Mouse (Mus musculus) c-Kit-positive CD71-positive TER-119-positive erythroid progenitor cells, embryonic 14.5 days (primary cell): ENCODE data around the gene Zranb1.

ENCODE experiments used
- DNase-seq: peaks from one replicate; pipeline ENCODE4 v3.0.0-alpha.2; 2013; ENCODE audit warnings: low spot score

Zranb1 gene

DNA sequence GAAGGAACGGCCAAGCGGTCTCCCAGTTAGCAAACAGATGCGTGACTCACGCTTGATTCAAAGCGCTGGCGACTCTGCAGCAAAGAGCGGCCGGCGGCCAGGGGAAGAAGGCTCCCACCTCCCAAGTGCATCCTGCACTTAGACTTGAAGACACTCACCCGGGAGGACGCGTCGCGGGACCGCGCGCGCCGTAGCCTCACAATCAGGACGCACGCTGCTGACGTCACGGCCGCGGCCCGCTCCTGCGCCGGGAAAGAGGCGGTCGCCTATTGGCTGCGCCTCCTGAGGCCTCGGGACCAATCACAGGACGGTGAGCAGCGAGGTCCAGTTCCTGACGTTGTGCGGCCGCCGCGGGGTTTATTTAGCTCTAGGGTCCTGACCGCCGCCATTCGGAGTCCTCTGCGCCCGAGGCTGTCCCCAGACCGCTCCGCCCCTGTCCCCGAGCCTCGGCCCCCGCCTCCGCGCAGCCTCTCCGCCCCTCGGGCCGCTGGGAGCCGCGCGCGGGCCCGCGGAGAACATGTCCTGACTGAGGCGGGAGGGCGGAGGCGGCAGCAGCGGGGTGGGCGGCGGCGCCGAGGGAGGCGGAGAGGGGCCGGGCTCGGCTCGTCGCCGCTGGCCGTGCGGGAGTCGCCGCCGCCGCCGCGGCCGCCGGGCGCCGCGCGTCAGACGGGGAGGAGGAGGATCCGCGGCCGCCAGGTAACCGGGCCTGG, at the start of gene Zranb1:
TSS of gene Zranb1 (plus strand) at position 293 of the 710 bp plus-strand sequence.
- peak; percentile 95 for DNase-seq

DNA sequence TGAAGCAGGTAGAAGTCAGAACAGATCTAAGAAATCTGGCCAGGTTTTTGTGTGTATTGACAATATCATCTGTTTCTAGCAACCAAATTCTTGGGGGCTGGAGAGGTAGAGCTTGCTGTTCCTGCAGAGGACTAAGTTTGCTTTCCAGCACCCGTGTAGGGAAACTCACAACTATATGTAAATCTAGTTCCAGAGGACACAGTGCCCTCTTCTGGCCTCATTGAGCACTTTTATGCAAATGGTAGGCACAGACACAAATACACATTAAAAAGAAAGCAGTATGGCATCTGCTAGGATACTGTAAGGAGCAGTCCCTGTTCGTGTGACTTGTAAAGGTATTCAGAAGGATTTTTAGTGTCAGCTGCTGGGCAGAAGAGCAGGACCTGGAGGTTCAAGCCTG, 48.6 kb upstream of the Zranb1 start:
- no peak for DNase-seq

DNA sequence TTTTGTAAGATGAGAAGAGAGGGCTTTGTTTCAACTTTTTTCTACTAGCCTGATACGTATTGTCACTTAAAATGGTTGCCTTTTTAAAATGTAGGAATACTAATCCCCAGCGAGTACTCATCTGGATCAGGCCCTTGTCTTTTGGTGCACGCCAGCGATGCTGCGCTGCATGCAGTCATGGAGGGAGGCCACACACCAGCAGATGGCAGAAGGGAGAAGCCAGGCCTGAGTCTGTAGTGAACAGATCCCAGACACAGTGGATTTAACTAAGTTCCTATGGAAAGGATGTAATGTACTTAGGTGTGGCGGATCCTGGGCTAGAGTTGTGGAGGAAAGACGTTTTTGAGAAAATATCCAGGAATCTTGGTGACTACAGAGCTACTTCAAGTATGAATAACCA, 46.9 kb upstream of the Zranb1 start:
- DNase-seq = no peak

DNA sequence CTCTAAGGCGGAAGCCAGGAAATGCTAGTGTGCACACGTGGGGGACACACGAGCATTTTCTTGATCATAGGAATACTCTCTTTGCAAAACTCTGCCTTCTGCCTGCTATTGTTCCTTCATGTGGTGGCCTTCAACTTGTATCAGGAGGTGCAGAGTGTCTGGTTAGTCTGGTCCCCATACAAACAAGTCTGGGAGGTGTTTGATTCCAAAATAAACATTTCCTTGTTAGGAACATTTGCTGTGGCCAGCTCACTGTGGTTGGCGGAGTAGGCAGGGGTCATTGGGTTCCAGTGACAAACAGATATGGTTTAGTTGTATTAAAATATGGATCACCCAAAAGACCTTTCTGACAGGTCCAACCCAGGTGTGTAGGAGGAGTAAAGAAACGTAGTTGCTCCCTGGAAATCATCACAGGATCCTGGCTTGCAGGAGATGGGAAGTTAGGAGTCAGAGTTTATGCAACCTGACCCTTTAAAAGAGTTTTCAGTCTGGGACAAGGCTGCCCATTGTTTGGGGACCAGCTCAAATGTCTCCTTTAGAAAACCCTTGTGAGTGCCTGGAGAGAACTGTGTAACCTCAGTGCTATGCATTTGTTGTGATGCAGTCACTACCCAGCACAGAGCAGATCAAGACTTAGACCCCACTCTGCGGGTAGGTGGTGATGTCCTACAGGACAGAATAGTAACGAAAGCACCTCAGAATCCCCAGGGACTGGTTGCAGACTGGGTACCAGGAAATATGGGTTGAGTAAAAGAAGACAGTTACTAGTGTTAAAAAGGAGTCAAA, 43.7 kb upstream of the Zranb1 start:
- DNase-seq = no peak

DNA sequence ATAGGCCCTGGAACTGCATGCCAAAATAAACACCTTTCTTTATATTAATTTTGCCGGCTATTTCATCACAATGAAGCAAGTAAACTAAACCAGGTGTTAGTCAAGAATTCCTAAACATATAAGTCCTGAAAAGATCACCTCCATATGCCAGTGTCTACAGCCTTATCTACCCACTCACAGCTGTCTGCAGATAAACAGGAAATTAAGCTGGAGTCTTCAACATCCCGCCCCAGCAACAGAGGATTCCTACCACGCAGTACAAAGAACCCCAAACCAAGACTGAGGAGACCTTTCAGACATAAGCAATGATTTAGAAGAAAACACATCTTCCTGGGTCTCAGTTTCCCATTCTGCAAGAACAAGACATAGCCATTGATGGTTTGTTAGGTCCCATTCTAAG, 42.9 kb upstream of the Zranb1 start:
- DNase-seq = peak; percentile 16

DNA sequence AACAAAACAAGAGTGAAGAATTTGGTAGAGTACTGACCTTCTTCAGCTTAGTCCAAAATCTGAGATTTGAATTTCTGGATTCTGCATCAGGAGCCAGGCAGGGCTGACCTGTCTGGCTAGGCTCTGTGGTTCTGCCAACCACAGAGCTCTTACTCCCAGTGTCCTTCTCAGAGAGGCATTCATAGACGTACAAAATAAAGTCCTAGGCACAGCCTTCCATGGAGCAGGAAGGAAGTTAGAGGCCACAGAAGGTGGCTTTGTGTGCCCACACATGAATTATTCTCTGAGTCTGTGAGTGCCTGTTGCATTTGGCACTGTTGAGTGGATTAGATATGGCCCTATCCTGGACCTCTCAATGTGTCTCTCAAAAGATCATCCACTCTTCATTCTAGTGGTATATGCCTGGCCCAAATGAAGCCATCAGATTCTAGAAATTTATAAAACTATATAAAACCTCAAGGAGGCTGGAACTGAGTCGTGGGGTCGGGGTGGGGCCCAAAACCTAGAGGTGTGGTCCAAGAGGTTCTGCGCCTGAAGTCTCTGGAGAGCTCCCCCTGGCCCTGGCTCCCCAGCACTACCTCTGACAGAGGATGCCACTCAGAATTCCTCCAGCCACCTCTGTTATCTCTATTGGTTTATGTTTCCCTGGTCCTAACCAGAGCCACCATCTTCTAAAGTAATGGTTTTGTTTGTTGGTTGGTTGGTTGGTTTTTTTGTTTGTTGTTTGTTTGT, 42.3 kb upstream of the Zranb1 start:
- no peak for DNase-seq

DNA sequence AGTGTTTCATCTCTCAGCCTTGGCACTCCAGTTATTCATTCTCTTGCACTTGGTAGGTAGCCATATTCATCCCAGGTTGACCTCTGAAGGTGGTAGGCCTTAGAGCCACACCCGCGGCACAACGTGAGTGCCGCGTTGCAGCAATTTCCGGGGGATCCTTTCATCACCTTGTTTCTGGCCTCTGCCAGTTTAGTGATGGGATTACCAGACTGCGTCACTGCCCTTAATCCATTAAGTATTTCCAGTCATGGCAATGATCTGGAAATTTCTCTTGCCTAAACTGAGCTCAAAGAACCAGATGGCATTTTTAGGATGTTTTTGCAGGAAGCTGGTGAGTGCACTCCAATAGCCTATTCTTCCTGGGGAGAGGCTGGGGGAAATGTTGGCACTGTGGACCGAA, 41.3 kb upstream of the Zranb1 start:
- DNase-seq = no peak

DNA sequence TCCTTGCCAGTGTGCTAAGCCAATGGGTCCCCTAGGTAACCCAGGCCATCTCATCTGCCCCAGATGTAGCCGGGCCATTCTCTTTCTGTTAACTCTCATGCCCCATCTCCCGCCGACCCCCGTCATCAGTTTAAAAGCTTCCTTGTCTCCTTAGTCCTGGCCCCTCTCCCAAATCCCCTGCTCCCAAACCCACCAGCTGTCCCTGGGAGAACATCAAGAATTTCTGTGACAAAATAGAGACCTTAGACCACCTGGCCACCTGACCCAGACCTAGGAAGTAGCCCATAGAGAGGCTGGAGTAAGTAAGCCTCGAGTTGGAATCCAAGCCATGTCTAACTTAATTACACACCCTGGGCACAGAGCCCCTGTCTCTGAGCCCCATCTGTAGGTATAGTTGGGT, 40.7 kb upstream of the Zranb1 start:
- no peak for DNase-seq

DNA sequence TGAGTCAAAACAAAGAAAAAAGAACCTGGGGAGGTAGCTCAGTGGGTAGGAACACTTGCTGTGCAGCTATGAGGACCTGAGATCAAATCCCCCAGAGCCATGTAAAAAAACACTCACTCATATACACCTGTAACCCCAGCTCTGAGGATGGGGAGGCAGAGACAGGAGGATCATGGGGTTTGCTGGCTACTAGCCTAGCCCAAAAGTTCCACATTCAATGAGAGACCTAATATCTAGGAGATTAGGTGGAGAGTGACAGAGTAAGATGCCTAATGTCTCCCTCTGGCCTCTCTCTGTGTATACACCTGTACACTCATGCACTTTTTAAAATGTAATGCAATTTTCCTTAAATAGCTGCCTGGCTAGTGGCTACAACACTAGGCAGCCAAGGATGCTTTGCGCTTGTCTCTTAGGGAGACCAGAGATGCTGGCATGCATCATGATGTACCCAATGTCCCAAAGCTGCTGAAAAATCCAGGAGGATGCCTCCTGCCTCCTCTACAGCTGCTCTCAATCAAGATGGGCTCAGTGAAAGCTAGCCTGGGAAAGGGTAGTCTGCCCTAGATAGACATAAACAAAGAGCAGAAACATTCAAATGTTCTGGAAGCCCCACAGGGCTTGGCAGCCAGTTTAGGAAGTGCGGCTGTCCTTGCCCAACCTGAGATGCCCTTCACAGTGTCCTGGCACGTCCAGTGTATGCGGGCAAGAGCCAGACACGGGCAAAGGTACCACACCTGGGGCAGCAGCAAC, 39.2 kb upstream of the Zranb1 start:
- DNase-seq = no peak

DNA sequence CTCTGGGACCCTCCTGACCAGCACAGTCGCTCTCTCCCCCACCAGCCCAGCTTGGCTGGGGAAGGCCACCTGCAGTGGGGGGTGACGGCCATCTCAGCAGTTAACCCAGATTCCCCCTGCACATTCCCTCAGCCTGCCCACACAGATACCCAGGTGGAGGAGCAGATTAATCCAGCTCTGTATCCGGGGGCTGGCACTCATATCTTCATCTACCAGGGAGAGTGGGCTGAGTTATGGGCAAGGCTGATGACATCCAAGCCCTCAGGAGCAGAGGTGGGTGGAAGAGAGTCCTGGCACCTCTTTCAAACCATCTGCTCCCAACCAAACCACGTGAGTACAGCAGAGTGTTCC, 38.7 kb upstream of the Zranb1 start:
- no peak for DNase-seq

DNA sequence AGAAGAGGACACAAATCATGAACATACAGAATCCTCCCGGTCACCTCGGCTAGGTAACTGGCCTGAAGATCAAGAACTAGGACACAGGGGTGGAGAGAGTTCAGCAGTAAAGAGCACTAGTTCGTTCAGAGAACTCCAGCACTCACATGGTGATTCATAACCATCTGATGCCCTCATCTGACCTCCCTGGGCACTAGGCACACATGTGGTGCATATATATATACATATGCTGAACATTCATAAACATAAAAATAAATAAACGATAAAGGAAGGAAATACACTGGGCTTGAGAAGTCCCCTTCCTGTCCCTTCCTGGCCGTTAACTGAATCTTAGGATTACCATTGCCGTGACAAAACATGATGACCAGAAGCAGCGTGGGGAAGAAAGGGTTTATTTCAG, 38.1 kb upstream of the Zranb1 start:
- no peak for DNase-seq

DNA sequence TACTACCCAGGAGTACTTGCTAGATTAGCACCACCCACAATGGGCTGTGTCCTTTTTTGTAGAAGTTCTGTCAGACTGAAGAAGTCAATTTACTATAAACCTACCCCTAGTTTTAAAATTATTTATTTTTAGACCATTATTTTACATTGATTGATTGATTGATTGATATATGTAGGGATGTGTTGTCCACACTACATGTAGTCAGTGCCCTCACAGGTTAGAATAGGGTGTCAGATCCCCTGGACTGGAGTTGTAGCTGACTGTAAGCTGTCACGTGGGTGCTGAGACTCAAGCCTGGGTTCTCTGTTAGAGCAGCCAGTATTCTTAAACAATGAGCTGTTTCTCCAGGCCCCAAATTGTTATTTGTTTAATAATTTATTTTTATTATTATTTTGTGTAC, 37.6 kb upstream of the Zranb1 start:
- no peak for DNase-seq

DNA sequence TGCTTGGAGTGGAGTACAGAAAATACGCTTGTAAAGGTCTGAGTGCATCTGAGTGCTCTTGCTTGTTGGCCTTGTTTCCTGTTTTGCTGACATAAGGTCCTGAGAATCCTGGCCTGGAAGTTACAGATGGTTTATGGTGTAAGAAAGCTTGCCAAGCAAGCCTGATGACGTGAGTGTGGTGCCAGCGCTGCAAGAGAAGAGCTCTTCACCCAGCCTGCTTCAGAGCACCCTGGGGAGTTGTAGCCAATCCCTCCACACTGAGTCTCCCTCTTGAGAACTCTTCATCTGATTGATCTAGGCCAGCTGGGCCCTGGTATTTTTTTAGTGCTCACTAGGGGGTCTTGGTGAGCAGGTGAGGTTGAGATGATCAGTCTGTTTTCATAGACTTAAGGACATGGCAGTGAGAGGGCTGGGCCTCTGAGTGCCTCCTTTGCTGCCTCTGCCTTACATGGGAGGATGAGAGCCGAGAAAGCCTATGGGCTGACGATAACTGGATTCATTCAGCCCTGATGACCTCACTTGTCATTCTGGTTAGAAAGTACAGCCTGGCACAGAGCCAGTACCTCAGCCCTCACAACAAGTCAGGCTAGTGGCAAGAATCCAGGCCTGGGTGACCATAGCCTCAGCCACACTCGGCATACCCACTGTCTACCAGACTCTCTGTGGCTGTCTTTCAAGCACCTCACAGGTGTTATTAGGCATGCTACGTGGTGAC, 35.9 kb upstream of the Zranb1 start:
- no peak for DNase-seq

DNA sequence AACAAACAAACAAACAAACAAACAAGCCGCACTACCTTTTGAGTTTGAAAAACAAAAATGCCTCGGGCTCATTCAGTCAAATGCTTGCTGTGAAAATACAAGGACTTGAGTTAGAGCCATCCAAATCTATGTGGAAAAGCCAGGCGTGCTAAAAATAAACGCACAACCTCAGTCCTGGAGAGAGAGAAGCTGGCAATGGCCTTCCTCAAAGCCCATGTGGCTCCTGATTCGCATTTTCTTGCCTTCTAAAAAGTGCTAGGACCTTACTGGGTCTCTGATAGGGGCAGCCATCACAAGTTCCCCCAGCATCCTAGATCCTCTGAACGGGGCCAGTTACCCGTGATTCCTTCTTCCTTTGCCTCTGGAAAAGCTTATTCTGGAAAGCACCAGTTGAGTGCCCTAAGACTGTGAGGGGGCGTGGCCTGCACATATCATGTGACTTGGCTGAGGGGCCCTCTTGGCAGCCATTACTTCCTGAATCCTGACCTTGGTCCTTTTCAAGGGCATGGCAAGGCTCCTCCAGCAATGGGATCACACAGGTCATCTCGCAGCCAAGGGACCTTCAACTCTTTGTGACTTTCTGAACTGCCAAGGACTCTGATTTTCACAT, 34.6 kb upstream of the Zranb1 start:
- no peak for DNase-seq

DNA sequence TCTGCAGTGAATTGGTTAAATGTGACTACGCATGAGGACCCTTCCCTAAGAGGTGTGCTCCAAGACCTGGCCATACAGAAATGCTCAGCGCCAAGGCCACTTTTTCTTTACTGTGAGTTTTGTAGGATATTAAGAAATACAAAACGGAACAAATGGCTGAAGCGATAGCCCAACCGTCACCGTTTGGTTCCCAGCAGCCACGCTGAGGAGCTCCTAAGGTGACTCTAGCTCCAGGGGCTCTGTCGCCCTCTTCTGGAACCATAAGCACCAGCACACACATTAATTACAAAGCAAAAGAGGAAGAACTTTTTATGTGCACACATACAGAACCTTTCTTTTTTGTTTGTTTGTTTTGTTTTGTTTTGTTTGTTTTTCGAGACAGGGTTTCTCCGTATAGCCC, 33.7 kb upstream of the Zranb1 start:
- DNase-seq = no peak

DNA sequence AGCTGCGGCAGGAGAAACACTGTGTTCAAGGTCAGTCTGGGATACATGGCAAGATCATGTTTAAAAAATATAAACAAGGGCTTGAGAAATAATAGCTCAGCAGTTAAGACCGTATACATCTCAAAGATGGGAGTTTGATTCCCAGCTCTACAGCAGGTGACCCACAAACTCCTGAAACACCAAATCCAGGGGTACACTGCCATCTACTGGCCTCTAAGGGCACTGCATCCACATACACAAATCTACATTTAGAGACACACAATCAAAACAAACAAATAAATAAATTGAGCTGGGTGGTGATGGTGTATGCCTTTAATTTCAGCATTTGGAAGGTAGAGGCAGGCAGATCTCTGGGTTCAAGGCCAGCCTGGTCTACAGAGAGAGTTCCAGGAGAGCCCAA, 32.7 kb upstream of the Zranb1 start:
- peak; percentile 61 for DNase-seq

DNA sequence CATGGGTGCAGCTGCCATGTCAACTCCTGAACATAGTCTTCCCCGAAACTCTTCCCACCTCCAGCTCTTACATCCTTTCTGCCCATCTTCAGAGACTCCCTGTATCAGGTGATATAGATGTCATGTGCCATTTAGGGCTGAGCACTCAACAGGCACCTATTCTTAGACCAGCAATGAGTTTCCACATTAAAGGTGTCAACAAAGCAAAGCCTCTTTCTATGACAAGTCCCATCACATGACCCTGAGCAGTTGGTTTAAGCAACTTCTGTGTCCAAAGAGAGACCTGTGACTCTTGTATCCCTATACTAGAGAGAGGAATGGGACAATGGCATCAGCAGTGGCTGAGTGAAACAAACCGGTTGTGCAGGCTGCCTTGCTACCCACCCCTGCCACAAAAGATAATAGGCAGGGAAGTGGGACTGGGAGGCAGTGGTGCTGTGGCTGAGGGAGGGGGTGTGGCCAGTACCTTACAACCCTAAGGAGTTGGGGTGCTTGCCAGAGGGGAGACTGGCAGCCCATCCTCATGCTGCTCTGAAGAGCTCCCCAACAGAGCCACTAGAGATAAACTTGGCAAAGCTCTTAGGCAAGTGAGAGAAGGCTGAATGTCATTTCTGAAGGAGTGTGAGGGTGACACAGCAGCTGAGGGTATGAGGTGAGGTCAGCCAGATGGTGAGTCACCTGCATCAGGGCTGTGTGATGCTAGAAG, 30.0 kb upstream of the Zranb1 start:
- no peak for DNase-seq

DNA sequence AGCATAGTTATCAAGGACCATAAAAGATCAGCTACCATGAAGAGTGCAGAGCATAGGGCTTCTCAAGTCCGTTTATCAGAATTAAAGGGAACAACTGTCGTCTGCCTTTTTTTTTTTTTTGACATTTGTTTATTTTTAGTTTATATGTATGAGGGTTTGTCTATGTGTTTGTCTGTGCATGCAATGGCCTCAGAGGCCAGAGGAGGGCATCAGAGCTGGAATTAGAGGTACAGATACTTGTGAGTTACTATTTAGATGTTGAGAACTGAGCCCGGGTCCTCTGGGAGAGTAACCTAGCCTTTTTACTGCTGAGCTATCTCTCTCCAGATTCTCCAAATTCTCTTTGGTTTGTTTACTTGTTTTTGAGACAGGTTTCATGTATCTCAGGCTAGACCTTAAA, 27.1 kb upstream of the Zranb1 start:
- no peak for DNase-seq

DNA sequence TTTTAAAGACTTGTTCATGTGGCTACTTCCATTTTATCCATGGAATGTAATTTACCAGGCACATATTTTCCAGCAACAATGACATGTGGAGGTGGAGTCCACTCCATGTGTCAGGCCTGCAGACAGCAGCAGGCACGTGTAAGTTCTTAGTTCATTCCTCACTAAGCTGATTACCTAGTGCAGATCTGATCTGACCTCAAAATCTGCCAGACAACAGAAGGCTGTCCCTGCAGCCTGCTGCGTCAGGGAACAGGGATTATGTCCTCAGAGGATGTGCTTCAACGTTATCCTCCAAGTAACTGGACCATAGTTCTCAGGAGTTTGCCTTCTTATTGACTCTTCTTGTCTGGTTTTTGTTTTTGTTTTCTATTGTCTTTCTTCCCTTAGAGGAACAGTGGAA, 9.0 kb upstream of the Zranb1 start:
- no peak for DNase-seq

DNA sequence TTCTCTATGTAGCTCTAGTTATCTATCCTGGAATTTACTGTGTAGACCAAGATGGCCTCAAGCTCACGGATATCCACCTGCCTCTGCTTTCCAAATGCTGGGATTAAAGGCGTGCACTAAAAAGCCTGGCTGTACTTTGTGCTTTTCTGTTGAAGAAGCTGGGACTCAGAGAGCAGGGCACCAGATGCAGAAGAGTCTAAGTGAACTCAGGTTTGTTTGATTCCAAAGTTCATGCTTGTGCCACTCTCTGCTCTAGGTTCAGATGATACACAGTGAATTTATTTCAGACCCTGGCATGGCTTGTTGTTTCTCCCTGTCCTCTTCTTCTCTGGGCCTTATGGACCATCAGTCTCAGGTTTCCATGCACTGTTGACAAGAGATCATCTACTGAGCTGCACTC, 5.7 kb upstream of the Zranb1 start:
- no peak for DNase-seq

DNA sequence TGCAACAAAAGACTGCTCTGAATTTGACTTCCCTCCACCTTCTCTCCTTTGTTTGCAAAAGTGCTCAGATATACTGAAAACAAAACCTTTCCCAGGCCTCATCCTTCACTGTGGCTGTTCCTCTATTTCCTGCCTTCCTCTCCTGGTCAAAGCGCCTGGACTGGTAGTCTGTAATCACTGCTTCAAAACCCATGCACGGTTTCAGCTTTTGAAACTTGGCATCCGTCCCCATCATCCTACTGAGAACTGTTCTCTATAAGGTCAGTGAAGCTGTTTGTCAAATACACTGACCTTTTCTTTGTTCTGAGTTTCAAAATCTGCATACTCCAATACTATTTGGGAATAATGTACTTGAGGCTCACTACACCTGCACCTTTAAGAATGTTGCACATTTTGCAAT, 3.7 kb upstream of the Zranb1 start:
- DNase-seq = no peak
